Mouse (Mus musculus) heart, adult 2 months (tissue): ENCODE measurements at regions not wholly inside any gene's neighbourhood (a gene's known extent, or its start where the extent isn't known, plus 50 kb on each side); places are given as distances from the start of the nearest gene placed in this dataset.

Source experiments
- CTCF ChIP-seq: fragments of 200-600 bp; IDR thresholded peaks from 2 replicates; pipeline ENCODE4 v1.8.1; 2022; ENCODE audit warnings: antibody characterized with exemption, mild to moderate bottlenecking, moderate library complexity
- EP300 ChIP-seq: fragments of 200-500 bp; IDR thresholded peaks from 2 replicates; pipeline ENCODE4 v1.6.1; 2011; ENCODE audit warnings: low read depth, low read length, control low read depth; ENCODE audit not compliant: insufficient read depth
- POLR2A ChIP-seq: fragments of 200-500 bp; IDR thresholded peaks from 2 replicates; pipeline ENCODE4 v1.6.1; 2011; ENCODE audit warnings: mild to moderate bottlenecking, low read depth, low read length, control low read depth; ENCODE audit not compliant: insufficient read depth

GRCm38 (mm10) chr6:135539791-135540646 lies 177.7 kb downstream of the Emp1 start:
- no peak for TF ChIP-seq POLR2A
- no peak for TF ChIP-seq CTCF
- no peak for TF ChIP-seq EP300
